Mouse (Mus musculus): Measurements from ENCODE around the gene Rdh8.

DNA sequence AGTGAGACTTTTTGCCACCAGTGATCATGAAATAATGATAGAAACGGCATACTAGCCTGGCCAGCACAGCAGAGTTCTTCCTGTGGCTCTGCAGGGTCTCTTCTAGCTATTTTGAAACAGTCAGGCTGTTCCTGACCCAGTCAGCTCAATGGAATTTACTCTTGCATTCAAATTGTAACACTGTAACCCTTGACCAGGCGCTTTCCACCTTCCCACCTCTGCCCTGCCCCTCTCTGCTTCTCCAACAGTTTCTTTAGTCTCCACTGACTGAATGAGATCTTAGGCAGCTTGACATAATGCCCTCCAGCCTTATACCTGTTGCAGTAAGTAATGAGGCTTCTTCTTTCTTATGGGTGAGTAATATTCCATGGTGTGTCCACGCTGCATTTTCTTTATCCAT is 48.6 kb downstream of the Rdh8 start:
- TF ChIP-seq CTCF (IDR thresholded peaks at IDR 0.05; ENCODE audit: low read depth): no peak
- no peak for TF ChIP-seq EP300 (optimal IDR thresholded peaks at IDR 0.05)

All from stomach, postnatal 0 days (tissue).